Mouse (Mus musculus) liver, adult 2 months (tissue): ENCODE results near the gene Dis3l2.

ENCODE experiments used
- CTCF ChIP-seq: fragments of 200-500 bp; IDR thresholded peaks from 2 replicates; pipeline ENCODE4 v1.5.1; 2011; ENCODE audit warnings: low read depth, low read length, control low read depth
- POLR2A ChIP-seq: fragments of 200-500 bp; IDR thresholded peaks from 2 replicates; pipeline ENCODE4 v1.6.1; 2011; ENCODE audit warnings: low read length, control low read depth; ENCODE audit not compliant: insufficient read depth; ENCODE audit errors: extremely low read depth

GRCm38 (mm10) chr1:86674385-86674784 is 29.2 kb upstream of the Dis3l2 start:
- no peak for TF ChIP-seq CTCF
- TF ChIP-seq POLR2A = no peak
